Mouse (Mus musculus) neural tube, embryonic 14.5 days (tissue): ENCODE data around the gene Iyd. TPM values are rescaled to one million over a fixed set of nuclear protein-coding genes. Genes with fewer than 3 reads are reported as not detected.

ENCODE experiments used
- ATAC-seq: fragments of 200-750 bp; cut with Nextera tagmentation; 2 replicates; pipeline ENCODE4 v1.8.0; 2017; ENCODE audit warnings: low read depth, mild to moderate bottlenecking, moderate TSS enrichment, moderate library complexity
- H3K27ac ChIP-seq: fragments of 300-500 bp; sonication (generic); 2 replicates; pipeline ENCODE4 v1.5.1; 2014; ENCODE audit warnings: low read depth, mild to moderate bottlenecking, control low read depth, low read length, moderate library complexity, mixed read lengths
- H3K27me3 ChIP-seq: fragments of 300-500 bp; sonication (generic); 2 replicates; pipeline ENCODE4 v1.6.1; 2014; ENCODE audit warnings: low read length; ENCODE audit not compliant: control insufficient read depth, insufficient read depth
- H3K36me3 ChIP-seq: fragments of 300-500 bp; sonication (generic); 2 replicates; pipeline ENCODE4 v1.6.1; 2014; ENCODE audit warnings: low read length, mixed read lengths; ENCODE audit not compliant: control insufficient read depth, insufficient read depth
- H3K4me1 ChIP-seq: fragments of 300-500 bp; sonication (generic); 2 replicates; pipeline ENCODE4 v1.6.1; 2014; ENCODE audit warnings: low read length; ENCODE audit not compliant: control insufficient read depth, insufficient read depth
- H3K4me2 ChIP-seq: fragments of 300-500 bp; sonication (generic); 2 replicates; pipeline ENCODE4 v1.6.1; 2014; ENCODE audit warnings: mild to moderate bottlenecking, low read depth, low read length, control low read depth
- H3K4me3 ChIP-seq: fragments of 300-500 bp; sonication (generic); 2 replicates; pipeline ENCODE4 v1.5.1; 2014; ENCODE audit warnings: low read depth, low read length, control low read depth, mixed read lengths
- H3K9ac ChIP-seq: fragments of 300-500 bp; sonication (generic); replicated peaks from 2 replicates; pipeline ENCODE4 v1.6.1; 2014; ENCODE audit warnings: low read depth, mild to moderate bottlenecking, control low read depth, low read length, mixed read lengths
- H3K9me3 ChIP-seq: fragments of 300-500 bp; sonication (generic); 2 replicates; pipeline ENCODE4 v1.6.1; 2016; ENCODE audit warnings: low read length; ENCODE audit not compliant: control insufficient read depth
- WGBS: fragments of 180-500 bp; shearing (Covaris S2); extraction: QIAGEN DNeasy Blood & Tissue Kit; methylation state at CpG from one replicate; pipeline ENCODE4 v1.1.7; 2014; 5-methylcytosine and 5-hydroxymethylcytosine counted together
- polyA plus RNA-seq: library from polyadenylated mRNA; unstranded; fragments of >200 nt; fragmentation: Nextera tagmentation; extraction: Ambion mirVana; gene quantifications from 2 replicates; pipeline ENCODE4 v1.2.1, GENCODE M21; 2014

Gene Iyd
- polyA plus RNA-seq, 1 experiment from 2014 or later = 0.21 TPM

- H3K9me3 ChIP-seq = no peaks in the 10 kb centered on the region
- H3K27ac ChIP-seq = no peak overlapping the region
- no peaks in the 10 kb centered on the region for H3K27me3 ChIP-seq
- 67% methylated on average over 4 of the region's 4 CpGs for WGBS
- ATAC-seq = no peak
- H3K4me1 ChIP-seq = no peaks in the 10 kb centered on the region
- no peaks in the 10 kb centered on the region for H3K36me3 ChIP-seq
- H3K9ac ChIP-seq = no peak overlapping the region
- H3K4me2 ChIP-seq = no peak overlapping the region
- H3K4me3 ChIP-seq = no peak overlapping the region
Measured at GRCm38 (mm10) chr10:3530661-3531060, 9.4 kb upstream of the Iyd start.

GRCm38 (mm10) chr10:3531375-3531774 is 8.7 kb upstream of the Iyd start:
- Histone ChIP-seq H3K4me2 (no peak overlapping the region), H3K9ac (no peak overlapping the region), H3K4me1 (no peaks in the 10 kb centered on the region), H3K27ac (no peak overlapping the region), H3K9me3 (no peaks in the 10 kb centered on the region), H3K36me3 (no peaks in the 10 kb centered on the region), H3K27me3 (no peaks in the 10 kb centered on the region), H3K4me3 (no peak overlapping the region)
- ATAC-seq = peak; percentile 74
- under 1% methylated on average over 4 of the region's 4 CpGs for WGBS

- no peaks in the 10 kb centered on the region for H3K9me3 ChIP-seq
- no peak overlapping the region for H3K4me3 ChIP-seq
- H3K27ac ChIP-seq = no peak overlapping the region
- no peak overlapping the region for H3K9ac ChIP-seq
- no peaks in the 10 kb centered on the region for H3K36me3 ChIP-seq
- no peaks in the 10 kb centered on the region for H3K4me1 ChIP-seq
- 6% methylated on average over 7 of the region's 7 CpGs for WGBS
- peak overlapping the region; percentile 39 for H3K4me2 ChIP-seq
- no peaks in the 10 kb centered on the region for H3K27me3 ChIP-seq
- 0 out of 2 replicates have a peak, but pooled peaks have one; percentile 15 for ATAC-seq
Measured at GRCm38 (mm10) chr10:3534445-3534844, 5.6 kb upstream of the Iyd start.

- Histone ChIP-seq H3K27me3 (no peaks in the 10 kb centered on the region), H3K9ac (no peak overlapping the region), H3K9me3 (no peaks in the 10 kb centered on the region), H3K27ac (no peak overlapping the region), H3K4me2 (no peak overlapping the region), H3K4me3 (no peak overlapping the region), H3K36me3 (no peaks in the 10 kb centered on the region), H3K4me1 (no peaks in the 10 kb centered on the region)
- 56% methylated on average over 1 of the region's 1 CpGs for WGBS
- ATAC-seq = peak; percentile 5; the same call in 1 of the 2 replicates
Measured at GRCm38 (mm10) chr10:3536361-3536760, 3.7 kb upstream of the Iyd start.

GRCm38 (mm10) chr10:3549384-3549783 is 9.3 kb downstream of the Iyd start:
- Histone ChIP-seq H3K4me1 (no peaks in the 10 kb centered on the region), H3K27ac (no peak overlapping the region), H3K4me2 (no peak overlapping the region), H3K4me3 (no peak overlapping the region), H3K36me3 (no peaks in the 10 kb centered on the region), H3K9me3 (no peaks in the 10 kb centered on the region), H3K27me3 (no peaks in the 10 kb centered on the region), H3K9ac (no peak overlapping the region)
- no peak for ATAC-seq
- 66% methylated on average over 2 of the region's 2 CpGs for WGBS

GRCm38 (mm10) chr10:3555128-3555527 is 15.1 kb downstream of the Iyd start:
- 70% methylated on average over 5 of the region's 5 CpGs for WGBS
- Histone ChIP-seq H3K4me3 (no peak overlapping the region), H3K36me3 (no peaks in the 10 kb centered on the region)

GRCm38 (mm10) chr10:3556538-3556937 is 16.5 kb downstream of the Iyd start:
- no peak overlapping the region for H3K9ac ChIP-seq
- no peak for ATAC-seq
- 83% methylated on average over 3 of the region's 3 CpGs for WGBS

More at GRCm38 (mm10) chr10:3555128-3555527, 15.1 kb downstream of the Iyd start:
- no peak overlapping the region for H3K9ac ChIP-seq
- H3K9me3 ChIP-seq = no peaks in the 10 kb centered on the region
- no peak for ATAC-seq
- no peaks in the 10 kb centered on the region for H3K4me1 ChIP-seq
- no peak overlapping the region for H3K27ac ChIP-seq
- no peak overlapping the region for H3K4me2 ChIP-seq
- no peaks in the 10 kb centered on the region for H3K27me3 ChIP-seq

GRCm38 (mm10) chr10:3559136-3559535 is 19.1 kb downstream of the Iyd start:
- no peak overlapping the region for H3K9ac ChIP-seq
- H3K36me3 ChIP-seq = no peaks in the 10 kb centered on the region
- ATAC-seq = no peak
- H3K27me3 ChIP-seq = no peaks in the 10 kb centered on the region
- 96% methylated on average over 1 of the region's 1 CpGs for WGBS
- no peaks in the 10 kb centered on the region for H3K9me3 ChIP-seq
- H3K4me1 ChIP-seq = no peaks in the 10 kb centered on the region
- H3K4me2 ChIP-seq = no peak overlapping the region
- H3K4me3 ChIP-seq = no peak overlapping the region
- H3K27ac ChIP-seq = no peak overlapping the region

More at GRCm38 (mm10) chr10:3556538-3556937, 16.5 kb downstream of the Iyd start:
- Histone ChIP-seq H3K4me1 (no peaks in the 10 kb centered on the region), H3K27ac (no peak overlapping the region), H3K4me3 (no peak overlapping the region), H3K36me3 (no peaks in the 10 kb centered on the region), H3K27me3 (no peaks in the 10 kb centered on the region), H3K4me2 (no peak overlapping the region), H3K9me3 (no peaks in the 10 kb centered on the region)

- H3K4me1 ChIP-seq = no peaks in the 10 kb centered on the region
- H3K4me2 ChIP-seq = no peak overlapping the region
- no peaks in the 10 kb centered on the region for H3K9me3 ChIP-seq
- no peaks in the 10 kb centered on the region for H3K27me3 ChIP-seq
- H3K9ac ChIP-seq = no peak overlapping the region
- ATAC-seq = no peak
- H3K36me3 ChIP-seq = no peaks in the 10 kb centered on the region
- no peak overlapping the region for H3K27ac ChIP-seq
- no peak overlapping the region for H3K4me3 ChIP-seq
Measured at GRCm38 (mm10) chr10:3562165-3562564, 22.1 kb downstream of the Iyd start.

GRCm38 (mm10) chr10:3565126-3565525 is 25.1 kb downstream of the Iyd start:
- Histone ChIP-seq H3K27ac (no peak overlapping the region), H3K4me2 (no peak overlapping the region), H3K27me3 (no peaks in the 10 kb centered on the region), H3K4me3 (no peak overlapping the region), H3K9me3 (no peaks in the 10 kb centered on the region), H3K36me3 (no peaks in the 10 kb centered on the region), H3K4me1 (no peaks in the 10 kb centered on the region), H3K9ac (no peak overlapping the region)
- ATAC-seq = no peak
- WGBS = 72% methylated on average over 4 of the region's 4 CpGs
